Mouse (Mus musculus) WW6 (cell line): Measurements from ENCODE around the gene Parp12.

ENCODE experiments used
- DNase-seq: peaks from one replicate; pipeline ENCODE4 v3.0.0-alpha.2; 2013; ENCODE audit warnings: low read depth, low spot score

Gene Parp12

GRCm38 (mm10) chr6:39117584-39118455 lies at the start of gene Parp12:
TSS of gene Parp12 (minus strand) at chr6:39118349.
- DNase-seq: peak; percentile 50

- DNase-seq: no peak
Measured at GRCm38 (mm10) chr6:39164891-39165290, 46.7 kb upstream of the Parp12 start.

- DNase-seq: no peak
Measured at GRCm38 (mm10) chr6:39161975-39162374, 43.8 kb upstream of the Parp12 start.

- no peak for DNase-seq
Measured at GRCm38 (mm10) chr6:39146041-39146440, 27.9 kb upstream of the Parp12 start.

- DNase-seq: no peak
Measured at GRCm38 (mm10) chr6:39132556-39132955, 14.4 kb upstream of the Parp12 start.

GRCm38 (mm10) chr6:39131480-39131879 lies 13.3 kb upstream of the Parp12 start:
- no peak for DNase-seq

GRCm38 (mm10) chr6:39124719-39125118 lies 6.6 kb upstream of the Parp12 start:
- no peak for DNase-seq

- no peak for DNase-seq
Measured at GRCm38 (mm10) chr6:39120685-39121084, 2.5 kb upstream of the Parp12 start.

GRCm38 (mm10) chr6:39118456-39118881 lies 320 bp upstream of the Parp12 start:
- DNase-seq: peak; percentile 28

GRCm38 (mm10) chr6:39115438-39115837 lies 2.7 kb downstream of the Parp12 start:
- no peak for DNase-seq

- no peak for DNase-seq
Measured at GRCm38 (mm10) chr6:39113141-39113540, 5.0 kb downstream of the Parp12 start.

GRCm38 (mm10) chr6:39112701-39113100 lies 5.4 kb downstream of the Parp12 start:
- no peak for DNase-seq

GRCm38 (mm10) chr6:39106812-39107211 lies 11.3 kb downstream of the Parp12 start:
- no peak for DNase-seq

- no peak for DNase-seq
Measured at GRCm38 (mm10) chr6:39104631-39105030, 13.5 kb downstream of the Parp12 start.

- no peak for DNase-seq
Measured at GRCm38 (mm10) chr6:39076498-39076897, 41.7 kb downstream of the Parp12 start.

GRCm38 (mm10) chr6:39074186-39074585 lies 44.0 kb downstream of the Parp12 start:
- peak; percentile 5 for DNase-seq

- DNase-seq: no peak
Measured at GRCm38 (mm10) chr6:39072664-39073063, 45.5 kb downstream of the Parp12 start.

- peak; percentile 22 for DNase-seq
Measured at GRCm38 (mm10) chr6:39066935-39067578, 51.1 kb downstream of the Parp12 start.

GRCm38 (mm10) chr6:39063541-39063940 lies 54.6 kb downstream of the Parp12 start:
- no peak for DNase-seq

GRCm38 (mm10) chr6:39061180-39061579 lies 57.0 kb downstream of the Parp12 start:
- DNase-seq: no peak

- no peak for DNase-seq
Measured at GRCm38 (mm10) chr6:39059547-39060497, 58.3 kb downstream of the Parp12 start.

GRCm38 (mm10) chr6:39058936-39059335 lies 59.2 kb downstream of the Parp12 start:
- no peak for DNase-seq
